Mouse (Mus musculus) G1E (cell line): ENCODE measurements at regions not wholly inside any gene's neighbourhood (a gene's known extent, or its start where the extent isn't known, plus 50 kb on each side); places are given as distances from the start of the nearest gene placed in this dataset.

Experiments
- CTCF ChIP-seq: IDR thresholded peaks from 2 replicates; pipeline ENCODE4 v1.5.1; 2012; ENCODE audit warnings: low read depth, low read length, inconsistent platforms, mixed read lengths
- GATA1 ChIP-seq: IDR thresholded peaks from 2 replicates; pipeline ENCODE4 v1.6.1; 2012; ENCODE audit warnings: borderline replicate concordance, low read length, inconsistent platforms, mixed read lengths
- POLR2AphosphoS5 ChIP-seq: IDR thresholded peaks from 2 replicates; pipeline ENCODE4 v1.6.1; 2012; ENCODE audit warnings: low read depth, low read length, inconsistent platforms; ENCODE audit not compliant: insufficient replicate concordance
- TAL1 ChIP-seq: conservative IDR thresholded peaks from 2 replicates; pipeline ENCODE4 v1.6.1; 2012; ENCODE audit warnings: low read depth, low read length, inconsistent platforms, mixed read lengths

GRCm38 (mm10) chr14:25185959-25186771, 272.8 kb upstream of the Zmiz1 start:
- no peak for TF ChIP-seq CTCF
- no peak for TF ChIP-seq TAL1
- no peak for TF ChIP-seq GATA1
- TF ChIP-seq POLR2AphosphoS5: no peak
